Mouse (Mus musculus): Measurements from ENCODE around the gene 9830107B12Rik.
A peak's percentile ranks its signal among the peaks of the same experiment; 100 is the strongest.

- TF ChIP-seq CTCF (IDR thresholded peaks at IDR 0.05; ENCODE audit: extremely low read depth, insufficient read length, insufficient replicate concordance, low read depth, low read length) (peak; percentile 47; the same call in 1 of the 2 replicates), POLR2A (IDR thresholded peaks at IDR 0.05; ENCODE audit: low read depth, low read length) (no peak)
Measured at GRCm38 (mm10) chr17:48097011-48097742, 48.9 kb downstream of the 9830107B12Rik start.

Data from small intestine, adult 2 months (tissue).